Mouse (Mus musculus) ES-Bruce4 (cell line): ENCODE data around the gene Vwce.

Source experiments
- CTCF ChIP-seq: IDR thresholded peaks from one replicate; pipeline ENCODE4 v1.8.1; 2011; ENCODE audit warnings: low read depth, low read length
- EP300 ChIP-seq: IDR thresholded peaks from 2 replicates; pipeline ENCODE4 v1.6.1; 2011; ENCODE audit warnings: low read depth, low read length; ENCODE audit not compliant: insufficient read depth
- POLR2A ChIP-seq: IDR thresholded peaks from one replicate; pipeline ENCODE4 v1.8.1; 2011; ENCODE audit warnings: low read length; ENCODE audit not compliant: insufficient read depth

- no peak for TF ChIP-seq CTCF
- no peak for TF ChIP-seq POLR2A
- no peak for TF ChIP-seq EP300
These were observed 25.3 kb upstream of the Vwce start for GRCm38 (mm10) chr19:10608573-10609240.
